Mouse (Mus musculus) layer of hippocampus, postnatal 36 days (tissue): ENCODE data around the gene Atad2b. TPM values are rescaled to one million over a fixed set of nuclear protein-coding genes. Genes with fewer than 3 reads are reported as not detected.

Experiments
- DNase-seq, 2 experiments: peaks; one replicate each; pipeline ENCODE4 v3.0.0; 2022
- total RNA-seq, 2 experiments: library from RNA; stranded (reverse); gene quantifications; 2 replicates each; pipeline ENCODE4 v1.2.3; 2021

The Atad2b gene
- total RNA-seq, 2 experiments from 2014 or later: 36.6 to 38.3 TPM

DNA sequence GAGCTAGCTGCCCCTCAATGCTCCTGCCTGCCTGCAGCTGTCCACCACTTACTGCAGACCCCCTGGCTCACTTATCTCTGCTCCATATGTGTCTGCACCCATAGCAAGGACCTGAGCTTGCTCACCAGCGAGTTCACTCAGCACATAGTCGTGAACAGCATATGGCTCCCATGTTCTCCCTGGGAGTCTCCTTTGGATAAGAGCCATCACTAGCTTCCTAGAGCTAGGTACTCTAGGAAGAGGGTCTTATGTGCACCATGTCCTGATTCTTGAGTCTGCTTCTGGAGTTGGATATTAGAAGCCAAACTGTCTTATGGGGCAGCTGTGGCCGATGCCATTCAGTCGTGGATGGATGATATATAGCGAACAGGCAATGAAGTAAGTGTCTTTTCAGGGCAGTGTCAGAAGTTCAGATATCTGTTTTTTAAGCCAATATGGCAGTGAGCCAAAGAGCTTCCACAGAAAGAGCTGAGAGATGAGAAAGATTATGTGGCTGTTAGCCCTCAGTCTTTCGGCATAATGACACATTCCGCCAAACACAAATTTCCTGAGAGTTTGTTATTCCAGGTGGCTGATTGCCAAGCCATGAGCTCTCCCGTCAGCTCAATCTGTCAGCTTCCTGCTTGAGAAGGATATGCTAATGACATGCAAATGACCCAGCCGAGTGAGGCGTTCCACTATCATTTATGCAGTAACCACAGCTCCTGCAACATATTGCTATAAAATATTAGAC lies 170.8 kb downstream of the Atad2b start:
- DNase-seq: peak; percentile 68 to 77

DNA sequence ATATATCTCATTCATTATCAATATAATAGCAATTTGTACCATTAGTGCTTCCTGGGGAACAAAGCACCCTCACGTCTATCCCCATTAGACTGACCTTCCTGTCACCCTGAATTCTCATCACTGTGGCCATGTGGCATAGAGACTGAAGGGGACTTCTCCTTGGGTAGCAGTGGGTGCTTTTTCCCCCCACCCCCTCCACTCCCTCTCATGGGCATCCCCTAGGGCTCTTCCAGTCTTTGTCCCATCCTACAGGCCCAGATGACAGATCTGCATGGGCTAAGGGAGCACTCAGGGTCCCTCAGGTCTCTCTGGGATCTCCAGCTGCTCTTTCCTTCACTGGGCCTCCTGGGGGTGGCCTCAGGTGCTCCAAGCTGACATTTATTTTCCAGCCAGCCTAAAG lies 171.5 kb downstream of the Atad2b start:
- no peak for DNase-seq

Other genes starting within 250 kb of the Atad2b start
- 1 to 10 TPM; 2.2 to 4.1 TPM for gene Fam228a, start 178.9 kb upstream of the Atad2b start, total RNA-seq
- 10 to 100 TPM; 10.3 to 10.6 TPM for gene Pfn4, start 148.3 kb upstream of the Atad2b start, total RNA-seq
- 10 to 100 TPM; 17.5 to 25.6 TPM for gene Fam228b, start 148.1 kb upstream of the Atad2b start, total RNA-seq
- 10 to 100 TPM; 83.2 to 96.7 TPM for gene Sf3b6, start 99.8 kb upstream of the Atad2b start, total RNA-seq
- gene Fkbp1b, start 75.8 kb upstream of the Atad2b start, total RNA-seq: 10 to 100 TPM; 55.8 to 57.2 TPM
- 10 to 100 TPM; 12.5 to 14.3 TPM for gene Wdcp, start 74.0 kb upstream of the Atad2b start, total RNA-seq
- under 1 TPM; 0.35 to 0.56 TPM for gene Mfsd2b, start 43.0 kb upstream of the Atad2b start, total RNA-seq
- gene Ubxn2a, start 9.6 kb upstream of the Atad2b start, total RNA-seq: 10 to 100 TPM; 44.3 to 46.8 TPM